Mouse (Mus musculus) liver, embryonic 14.5 days (tissue): ENCODE results near the gene Ncf1.

Experiments used
- CTCF ChIP-seq: IDR thresholded peaks from 2 replicates; pipeline ENCODE4 v1.5.1; 2016; ENCODE audit warnings: antibody characterized with exemption, low read depth, control low read depth
- EP300 ChIP-seq: IDR thresholded peaks from 2 replicates; pipeline ENCODE4 v1.6.1; 2016; ENCODE audit warnings: antibody characterized with exemption, low read depth

DNA sequence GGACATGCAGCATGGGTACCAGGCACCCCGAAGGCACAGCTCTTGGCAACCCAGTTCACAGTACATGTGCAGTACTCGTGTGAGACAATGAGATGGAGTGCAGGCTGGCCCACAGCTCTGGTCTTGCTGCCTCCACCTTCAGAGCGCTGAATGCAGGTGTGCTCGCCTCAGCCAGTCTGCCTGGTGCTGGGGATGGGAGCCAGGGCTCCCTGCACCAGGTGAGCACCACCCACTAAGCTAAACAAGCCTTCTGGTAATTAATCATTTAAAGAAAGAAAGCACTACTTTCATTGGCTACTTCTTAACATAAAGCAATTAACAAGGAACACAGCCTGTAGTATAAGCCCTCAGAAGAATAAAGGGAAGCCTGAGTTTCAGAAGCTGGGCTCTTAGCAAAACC lies 47.7 kb upstream of the Ncf1 start:
- TF ChIP-seq CTCF = no peak
- no peak for TF ChIP-seq EP300
